Mouse (Mus musculus) left cerebral cortex, adult 2 months (tissue): ENCODE measurements at regions not wholly inside any gene's neighbourhood (a gene's known extent, or its start where the extent isn't known, plus 50 kb on each side); places are given as distances from the start of the nearest gene placed in this dataset.

Experiments used
- DNase-seq, 2 experiments: peaks; one replicate each; pipeline ENCODE4 v3.0.0; 2021 to 2022; ENCODE audit warnings: low spot score in 2 of 2, mixed read lengths in 1 of 2; ENCODE audit errors: extremely low spot score in 1 of 2
- H3K27ac ChIP-seq: fragments of 200-600 bp; 2 replicates; pipeline ENCODE4 v1.8.1; 2022
- H3K4me3 ChIP-seq: fragments of 200-600 bp; 2 replicates; pipeline ENCODE4 v1.8.1; 2022
- CTCF ChIP-seq: fragments of 200-600 bp; IDR thresholded peaks from 2 replicates; pipeline ENCODE4 v1.8.1; 2022; ENCODE audit warnings: antibody characterized with exemption, mild to moderate bottlenecking, moderate library complexity
- intact Hi-C: fragments of 180-260 bp; cut with DNase I; formaldehyde crosslinking; loops from one replicate; pipeline ENCODE4 v1.15.1; 2025

GRCm38 (mm10) chr3:41469106-41469505 lies 86.4 kb upstream of the Jade1 start:
- DNase-seq = no peak
- TF ChIP-seq CTCF = no peak
- intact Hi-C loops = no loop called here

GRCm38 (mm10) chr3:41467857-41468256 lies 87.7 kb upstream of the Jade1 start:
- Histone ChIP-seq H3K4me3 (no peak overlapping the region), H3K27ac (no peak overlapping the region)
- DNase-seq = no peak
- TF ChIP-seq CTCF = no peak
- intact Hi-C loops = no loop called here

More at GRCm38 (mm10) chr3:41469106-41469505, 86.4 kb upstream of the Jade1 start:
- Histone ChIP-seq H3K4me3 (no peak overlapping the region), H3K27ac (no peak overlapping the region)

- Histone ChIP-seq H3K4me3 (no peak overlapping the region), H3K27ac (no peak overlapping the region)
- intact Hi-C loops = no loop called here
- no peak for DNase-seq
- TF ChIP-seq CTCF = no peak
These were observed 89.6 kb upstream of the Jade1 start for GRCm38 (mm10) chr3:41465893-41466292.

GRCm38 (mm10) chr3:41462953-41463644 lies 92.4 kb upstream of the Jade1 start:
- DNase-seq = no peak
- TF ChIP-seq CTCF = no peak
- no peak overlapping the region for H3K27ac ChIP-seq
- intact Hi-C loops = no loop called here
- no peak overlapping the region for H3K4me3 ChIP-seq

- DNase-seq = no peak
- no peak for TF ChIP-seq CTCF
- H3K4me3 ChIP-seq = no peak overlapping the region
- intact Hi-C loops = no loop called here
- H3K27ac ChIP-seq = no peak overlapping the region
These were observed 95.4 kb upstream of the Jade1 start for GRCm38 (mm10) chr3:41460131-41460530.

GRCm38 (mm10) chr3:41458156-41458555 lies 97.4 kb upstream of the Jade1 start:
- Histone ChIP-seq H3K27ac (no peak overlapping the region), H3K4me3 (no peak overlapping the region)
- no peak for TF ChIP-seq CTCF
- intact Hi-C loops = no loop called here
- DNase-seq = no peak

GRCm38 (mm10) chr3:41453525-41453924 lies 102.0 kb upstream of the Jade1 start:
- intact Hi-C loops = no loop called here
- Histone ChIP-seq H3K4me3 (no peak overlapping the region), H3K27ac (no peak overlapping the region)
- no peak for TF ChIP-seq CTCF
- DNase-seq = no peak

GRCm38 (mm10) chr3:41452716-41453090 lies 102.8 kb upstream of the Jade1 start:
- Histone ChIP-seq H3K4me3 (no peak overlapping the region), H3K27ac (no peak overlapping the region)
- DNase-seq = no peak
- intact Hi-C loops = no loop called here
- TF ChIP-seq CTCF = no peak

- no peak for TF ChIP-seq CTCF
- intact Hi-C loops = no loop called here
These were observed 103.4 kb upstream of the Jade1 start for GRCm38 (mm10) chr3:41452020-41452715.

GRCm38 (mm10) chr3:41450696-41451095 lies 104.8 kb upstream of the Jade1 start:
- no peak for TF ChIP-seq CTCF
- Histone ChIP-seq H3K4me3 (no peak overlapping the region), H3K27ac (no peak overlapping the region)
- intact Hi-C loops = no loop called here
- no peak for DNase-seq

More at GRCm38 (mm10) chr3:41452020-41452715, 103.4 kb upstream of the Jade1 start:
- Histone ChIP-seq H3K27ac (no peak overlapping the region), H3K4me3 (no peak overlapping the region)
- no peak for DNase-seq

- intact Hi-C loops = no loop called here
These were observed 111.2 kb upstream of the Jade1 start for GRCm38 (mm10) chr3:41444243-41444753.

GRCm38 (mm10) chr3:41436238-41436637 lies 119.3 kb upstream of the Jade1 start:
- intact Hi-C loops = no loop called here
- no peak for DNase-seq
- Histone ChIP-seq H3K27ac (no peak overlapping the region), H3K4me3 (no peak overlapping the region)
- no peak for TF ChIP-seq CTCF

More at GRCm38 (mm10) chr3:41444243-41444753, 111.2 kb upstream of the Jade1 start:
- no peak for TF ChIP-seq CTCF
- DNase-seq = no peak
- no peak overlapping the region for H3K4me3 ChIP-seq
- 0 out of 2 replicates have a peak overlapping the region, but pooled peaks have one; percentile 15 for H3K27ac ChIP-seq
